Mouse (Mus musculus): ENCODE measurements around the gene Cdk5rap1. TPM values are rescaled to one million over a fixed set of nuclear protein-coding genes. Genes with fewer than 3 reads are reported as not detected.
"Not testable (repeated sequence)": the region's sequence is repeated elsewhere in the genome, so short reads cannot be mapped to it uniquely, and the experiment has no call there.

The Cdk5rap1 gene
- polyA plus RNA-seq, 1 experiment from 2014 or later = 25.2 TPM

DNA sequence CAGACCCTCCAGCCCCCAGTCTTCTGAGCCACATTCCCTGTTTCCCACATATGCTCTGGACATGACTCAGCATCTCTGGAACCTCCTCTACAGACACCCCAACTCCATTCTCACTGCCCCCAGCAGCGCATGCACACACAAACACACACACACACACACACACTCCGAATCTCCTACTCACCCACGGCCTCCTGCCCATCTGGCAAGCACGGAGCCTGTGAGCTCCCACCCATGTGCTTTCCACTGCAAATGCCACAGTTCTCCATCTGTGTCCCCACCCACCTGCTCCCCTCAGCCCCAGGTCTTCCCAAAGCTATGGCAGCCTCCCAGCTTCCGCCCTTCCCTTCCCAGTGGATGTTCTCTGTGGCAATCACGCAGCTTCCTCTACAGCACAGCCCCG, 6.3 kb upstream of the Cdk5rap1 start:
- ATAC-seq (replicated peaks; ENCODE audit: low FRiP score, low read depth) (no peak), DNase-seq (ENCODE audit: low spot score) (no peak)
- no peak overlapping the region for H3K27ac ChIP-seq
- H3K4me2 ChIP-seq (ENCODE audit: low read length) = no peak overlapping the region
- TF ChIP-seq CTCF (IDR thresholded peaks at IDR 0.05; ENCODE audit: low read depth) = no peak
- WGBS = 88% methylated on average over 7 of the region's 7 CpGs
- H3K9ac ChIP-seq (ENCODE audit: low read depth, low read length) = no peak overlapping the region
- no peaks in the 10 kb centered on the region for H3K27me3 ChIP-seq (ENCODE audit: insufficient read depth, low read length)
- no peaks in the 10 kb centered on the region for H3K36me3 ChIP-seq (ENCODE audit: insufficient read depth, low read length)
- H3K9me3 ChIP-seq (replicated peaks; ENCODE audit: low read length) = no peaks in the 10 kb centered on the region
- no peaks in the 10 kb centered on the region for H3K4me1 ChIP-seq (replicated peaks; ENCODE audit: insufficient read depth, low read length)
- no peak overlapping the region for H3K4me3 ChIP-seq (replicated peaks; ENCODE audit: low read depth, low read length)

- Histone ChIP-seq H3K4me1 (replicated peaks; ENCODE audit: insufficient read depth, low read length) (no peaks in the 10 kb centered on the region), H3K36me3 (ENCODE audit: insufficient read depth, low read length) (no peaks in the 10 kb centered on the region)
- no peak for TF ChIP-seq CTCF (IDR thresholded peaks at IDR 0.05; ENCODE audit: low read depth)
Observed at GRCm38 (mm10) chr2:154374807-154375601, 2.2 kb upstream of the Cdk5rap1 start.

GRCm38 (mm10) chr2:154373961-154374632, 1.3 kb upstream of the Cdk5rap1 start:
- no peak overlapping the region for H3K4me3 ChIP-seq (replicated peaks; ENCODE audit: low read depth, low read length)
- peak; percentile 75 for DNase-seq (ENCODE audit: low spot score)

More at GRCm38 (mm10) chr2:154374807-154375601, 2.2 kb upstream of the Cdk5rap1 start:
- H3K27ac ChIP-seq = no peak overlapping the region
- no peaks in the 10 kb centered on the region for H3K27me3 ChIP-seq (ENCODE audit: insufficient read depth, low read length)
- 83% methylated on average over 6 of the region's 6 CpGs for WGBS
- H3K4me2 ChIP-seq (ENCODE audit: low read length) = no peak overlapping the region
- no peak overlapping the region for H3K4me3 ChIP-seq (replicated peaks; ENCODE audit: low read depth, low read length)
- DNase-seq (ENCODE audit: low spot score) = no peak
- H3K9ac ChIP-seq (ENCODE audit: low read depth, low read length) = no peak overlapping the region
- no peaks in the 10 kb centered on the region for H3K9me3 ChIP-seq (replicated peaks; ENCODE audit: low read length)
- ATAC-seq (replicated peaks; ENCODE audit: low FRiP score, low read depth) = no peak

DNA sequence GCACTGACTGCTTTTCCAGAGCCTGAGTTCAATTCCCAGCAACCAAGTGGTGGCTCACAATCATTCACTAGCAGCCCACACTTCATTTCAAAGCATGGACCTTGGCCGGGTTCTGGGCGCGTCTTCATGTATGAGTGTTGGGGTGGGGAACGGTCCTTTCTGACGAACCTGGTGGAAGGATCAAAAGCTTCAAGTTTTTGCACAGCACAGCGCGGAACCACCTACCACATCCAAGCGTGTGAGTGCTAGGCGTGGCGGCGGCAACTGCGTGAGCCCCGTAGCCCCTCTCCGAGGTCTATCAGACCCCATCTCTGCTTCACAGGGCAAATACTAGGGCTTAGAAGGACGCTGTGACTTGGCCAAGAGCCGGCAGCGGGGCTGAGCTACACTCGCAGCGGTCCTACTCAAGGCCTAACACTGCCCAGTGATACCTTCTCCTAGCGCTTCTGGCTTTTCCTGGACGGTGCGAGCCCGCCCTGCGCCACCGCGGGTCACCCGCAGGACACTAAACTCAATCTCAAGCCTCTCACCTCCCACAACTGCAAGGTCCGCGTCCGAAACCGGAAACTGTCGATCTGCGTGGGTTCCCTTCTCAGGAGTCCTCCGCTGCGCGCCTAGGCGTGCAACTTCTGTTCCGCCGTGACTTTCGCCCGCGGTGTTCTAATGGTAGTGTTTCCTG, 520 bp downstream of the Cdk5rap1 start:
- ATAC-seq (replicated peaks; ENCODE audit: low FRiP score, low read depth) = peak; percentile 92
- Histone ChIP-seq H3K4me1 (replicated peaks; ENCODE audit: insufficient read depth, low read length) (no peaks in the 10 kb centered on the region), H3K27ac (peak overlapping the region; percentile 95), H3K4me3 (replicated peaks; ENCODE audit: low read depth, low read length) (peak overlapping the region; percentile 72), H3K9ac (ENCODE audit: low read depth, low read length) (peak overlapping the region; percentile 91), H3K36me3 (ENCODE audit: insufficient read depth, low read length) (peaks cover 11% of the 10 kb centered on the region; the same call in 1 of the 2 replicates), H3K9me3 (replicated peaks; ENCODE audit: low read length) (no peaks in the 10 kb centered on the region), H3K4me2 (ENCODE audit: low read length) (peak overlapping the region; percentile 70), H3K27me3 (ENCODE audit: insufficient read depth, low read length) (no peaks in the 10 kb centered on the region)
- TF ChIP-seq CTCF (IDR thresholded peaks at IDR 0.05; ENCODE audit: low read depth) = no peak; the same call in 1 of the 2 replicates
- DNase-seq (ENCODE audit: low spot score) = peak; percentile 95
- WGBS = under 1% methylated on average over 42 of the region's 42 CpGs

More at GRCm38 (mm10) chr2:154373961-154374632, 1.3 kb upstream of the Cdk5rap1 start:
- Histone ChIP-seq H3K36me3 (ENCODE audit: insufficient read depth, low read length) (peaks cover 5% of the 10 kb centered on the region; the same call in 1 of the 2 replicates), H3K9ac (ENCODE audit: low read depth, low read length) (no peak overlapping the region), H3K4me2 (ENCODE audit: low read length) (no peak overlapping the region), H3K4me1 (replicated peaks; ENCODE audit: insufficient read depth, low read length) (no peaks in the 10 kb centered on the region), H3K27ac (no peak overlapping the region), H3K27me3 (ENCODE audit: insufficient read depth, low read length) (no peaks in the 10 kb centered on the region), H3K9me3 (replicated peaks; ENCODE audit: low read length) (no peaks in the 10 kb centered on the region)
- peak; percentile 78 for TF ChIP-seq CTCF (IDR thresholded peaks at IDR 0.05; ENCODE audit: low read depth)
- no peak for ATAC-seq (replicated peaks; ENCODE audit: low FRiP score, low read depth)
- 57% methylated on average over 6 of the region's 6 CpGs for WGBS

- H3K4me3 ChIP-seq (replicated peaks; ENCODE audit: low read depth, low read length) = no peak overlapping the region
- H3K27me3 ChIP-seq (ENCODE audit: insufficient read depth, low read length) = no peaks in the 10 kb centered on the region
- no peaks in the 10 kb centered on the region for H3K9me3 ChIP-seq (replicated peaks; ENCODE audit: low read length)
- H3K27ac ChIP-seq = no peak overlapping the region
- no peak overlapping the region for H3K4me2 ChIP-seq (ENCODE audit: low read length)
- H3K36me3 ChIP-seq (ENCODE audit: insufficient read depth, low read length) = peaks cover 26% of the 10 kb centered on the region
- no peak for ATAC-seq (replicated peaks; ENCODE audit: low FRiP score, low read depth)
- 96% methylated on average over 1 of the region's 1 CpGs for WGBS
- no peak for DNase-seq (ENCODE audit: low spot score)
- H3K9ac ChIP-seq (ENCODE audit: low read depth, low read length) = no peak overlapping the region
- no peaks in the 10 kb centered on the region for H3K4me1 ChIP-seq (replicated peaks; ENCODE audit: insufficient read depth, low read length)
- TF ChIP-seq CTCF (IDR thresholded peaks at IDR 0.05; ENCODE audit: low read depth) = no peak
Observed at GRCm38 (mm10) chr2:154367510-154367909, 5.3 kb downstream of the Cdk5rap1 start.

GRCm38 (mm10) chr2:154354000-154354425, 18.8 kb downstream of the Cdk5rap1 start:
- not testable (repeated sequence) for H3K9me3 ChIP-seq (replicated peaks; ENCODE audit: low read length); H3K27me3 ChIP-seq (ENCODE audit: insufficient read depth, low read length); DNase-seq (ENCODE audit: low spot score); H3K4me1 ChIP-seq (replicated peaks; ENCODE audit: insufficient read depth, low read length)
- H3K4me2 ChIP-seq (ENCODE audit: low read length) = peak overlapping the region; percentile 36
- WGBS = 74% methylated on average over 14 of the region's 19 CpGs
- ATAC-seq (replicated peaks; ENCODE audit: low FRiP score, low read depth) = peak; percentile 61
- H3K27ac ChIP-seq = 0 out of 2 replicates have a peak overlapping the region, but pooled peaks have one; percentile 3
- 0 out of 2 replicates have a peak overlapping the region, but pooled peaks have one; percentile 6 for H3K9ac ChIP-seq (ENCODE audit: low read depth, low read length)
- peak overlapping the region; percentile 16 for H3K4me3 ChIP-seq (replicated peaks; ENCODE audit: low read depth, low read length)
- peaks cover 14% of the 10 kb centered on the region; the same call in 1 of the 2 replicates for H3K36me3 ChIP-seq (ENCODE audit: insufficient read depth, low read length)
